Mouse (Mus musculus) splenic B cell, adult 2 months (primary cell): ENCODE measurements around the gene Ccl21a.
"Not testable (repeated sequence)": the region's sequence is repeated elsewhere in the genome, so short reads cannot be mapped to it uniquely, and the experiment has no call there.

Source experiments
- DNase-seq: peaks from one replicate; pipeline ENCODE4 v3.0.0-alpha.2; 2011; ENCODE audit warnings: low read depth, low spot score
- H3K27me3 ChIP-seq: 2 replicates; pipeline ENCODE4 v1.6.1; 2012; ENCODE audit warnings: mild to moderate bottlenecking, low read length, moderate library complexity, mixed read lengths; ENCODE audit not compliant: control insufficient read depth, poor library complexity, insufficient read depth, severe bottlenecking
- H3K36me3 ChIP-seq: 2 replicates; pipeline ENCODE4 v1.6.1; 2012; ENCODE audit warnings: mild to moderate bottlenecking, low read length, moderate library complexity, mixed read lengths; ENCODE audit not compliant: control insufficient read depth, poor library complexity, insufficient read depth, severe bottlenecking

Ccl21a gene

DNA sequence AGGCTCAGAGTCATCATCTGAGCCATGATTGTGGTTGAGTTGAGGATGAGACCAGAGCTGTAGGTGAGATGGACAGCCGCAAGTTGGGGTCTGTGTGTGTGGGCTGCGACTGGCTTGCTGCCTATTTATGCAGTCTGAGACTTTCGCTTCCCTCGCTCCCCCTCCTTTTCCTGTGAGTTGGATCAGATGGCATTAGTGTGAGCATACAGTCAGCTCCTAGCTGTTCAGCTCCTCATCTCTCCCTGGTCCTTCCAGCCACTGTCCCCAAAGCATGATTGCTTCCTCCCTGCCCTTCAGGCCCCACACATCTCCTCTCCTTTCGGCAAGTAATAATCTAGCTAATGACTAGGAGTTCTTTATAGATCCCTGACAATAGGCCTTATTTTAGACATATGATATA lies at the start of gene Ccl21a:
TSS of gene Ccl21a (minus strand) at position 101 of the 400 bp plus-strand sequence.
- not testable (repeated sequence) for H3K27me3 ChIP-seq, H3K36me3 ChIP-seq, DNase-seq

- not testable (repeated sequence) for DNase-seq, H3K27me3 ChIP-seq, H3K36me3 ChIP-seq
Observed at GRCm38 (mm10) chr4:42756477-42756876, 17.3 kb downstream of the Ccl21a start, which contains the start of gene Ccl19. Ccl19 (minus strand) TSS chr4:42756577.

GRCm38 (mm10) chr4:42735245-42735644 lies 38.5 kb downstream of the Ccl21a start, which contains the start of gene 4930578G10Rik:
4930578G10Rik (plus strand) TSS chr4:42735545.
- H3K36me3 ChIP-seq, H3K27me3 ChIP-seq, DNase-seq: not testable (repeated sequence)
